Mouse (Mus musculus): ENCODE measurements around the gene Gm20431.

GRCm38 (mm10) chr2:167641337-167641736 is 20.0 kb downstream of the Gm20431 start:
- peak; percentile 60; the same call in 1 of the 2 replicates for TF ChIP-seq CTCF (IDR thresholded peaks at IDR 0.05; ENCODE audit: borderline replicate concordance, insufficient read depth, low read depth, low read length)
- TF ChIP-seq POLR2A (IDR thresholded peaks at IDR 0.05; ENCODE audit: borderline replicate concordance, insufficient read depth, low read length), result no peak

Measured in cerebellum, adult 2 months (tissue).